Mouse (Mus musculus): ENCODE measurements around the gene Stk11ip. TPM values are rescaled to one million over a fixed set of nuclear protein-coding genes. Genes with fewer than 3 reads are reported as not detected.
A peak's percentile ranks its signal among the peaks of the same experiment; 100 is the strongest.

Stk11ip gene
- total and polyA plus RNA-seq, 2 experiments from 2014 or later: 8.3 to 18.4 TPM

GRCm38 (mm10) chr1:75550586-75550985 is 29.3 kb downstream of the Stk11ip start:
- no peak for DNase-seq (ENCODE audit: low spot score)
- TF ChIP-seq EP300 (IDR thresholded peaks at IDR 0.05; ENCODE audit: low read depth) (no peak), CTCF (IDR thresholded peaks at IDR 0.05; ENCODE audit: low read depth) (no peak)
- H3K9me3 ChIP-seq (replicated peaks; ENCODE audit: control insufficient read depth, low read length): no peaks in the 10 kb centered on the region
- no peak overlapping the region for H3K4me3 ChIP-seq (ENCODE audit: low read depth, low read length)
- no peak overlapping the region for H3K9ac ChIP-seq (replicated peaks; ENCODE audit: low read depth, low read length)
- no peaks in the 10 kb centered on the region for H3K27me3 ChIP-seq (ENCODE audit: control insufficient read depth, insufficient read depth, low read length)
- no peak overlapping the region for H3K27ac ChIP-seq (ENCODE audit: low read depth)
- WGBS: 78% methylated on average over 15 of the region's 15 CpGs
- no peak for ATAC-seq (ENCODE audit: insufficient read depth, low read depth)
- H3K4me2 ChIP-seq (ENCODE audit: low read depth, low read length): no peak overlapping the region
- H3K4me1 ChIP-seq (ENCODE audit: control insufficient read depth, insufficient read depth): peaks cover 14% of the 10 kb centered on the region
- H3K36me3 ChIP-seq (replicated peaks; ENCODE audit: control insufficient read depth, insufficient read depth, low read length): peaks cover 49% of the 10 kb centered on the region

GRCm38 (mm10) chr1:75555680-75556079 is 34.4 kb downstream of the Stk11ip start:
- Histone ChIP-seq H3K27ac (ENCODE audit: low read depth) (no peak overlapping the region), H3K4me2 (ENCODE audit: low read depth, low read length) (no peak overlapping the region), H3K9ac (replicated peaks; ENCODE audit: low read depth, low read length) (no peak overlapping the region), H3K9me3 (replicated peaks; ENCODE audit: control insufficient read depth, low read length) (no peaks in the 10 kb centered on the region), H3K27me3 (ENCODE audit: control insufficient read depth, insufficient read depth, low read length) (no peaks in the 10 kb centered on the region), H3K4me3 (ENCODE audit: low read depth, low read length) (no peak overlapping the region), H3K4me1 (ENCODE audit: control insufficient read depth, insufficient read depth) (0 out of 2 replicates have a peak, but pooled peaks cover 6% of the 10 kb centered on the region), H3K36me3 (replicated peaks; ENCODE audit: control insufficient read depth, insufficient read depth, low read length) (peaks cover 61% of the 10 kb centered on the region)
- DNase-seq (ENCODE audit: low spot score): no peak
- no peak for ATAC-seq (ENCODE audit: insufficient read depth, low read depth)
- TF ChIP-seq CTCF (IDR thresholded peaks at IDR 0.05; ENCODE audit: low read depth) (no peak), EP300 (IDR thresholded peaks at IDR 0.05; ENCODE audit: low read depth) (no peak)
- 69% methylated on average over 7 of the region's 7 CpGs for WGBS

GRCm38 (mm10) chr1:75556143-75556781 is 34.9 kb downstream of the Stk11ip start:
- ATAC-seq (ENCODE audit: insufficient read depth, low read depth) (no peak), DNase-seq (ENCODE audit: low spot score) (no peak)
- Histone ChIP-seq H3K9me3 (replicated peaks; ENCODE audit: control insufficient read depth, low read length) (no peaks in the 10 kb centered on the region), H3K36me3 (replicated peaks; ENCODE audit: control insufficient read depth, insufficient read depth, low read length) (peaks cover 55% of the 10 kb centered on the region), H3K9ac (replicated peaks; ENCODE audit: low read depth, low read length) (no peak overlapping the region), H3K4me2 (ENCODE audit: low read depth, low read length) (no peak overlapping the region), H3K27me3 (ENCODE audit: control insufficient read depth, insufficient read depth, low read length) (no peaks in the 10 kb centered on the region), H3K4me1 (ENCODE audit: control insufficient read depth, insufficient read depth) (peaks cover 10% of the 10 kb centered on the region), H3K4me3 (ENCODE audit: low read depth, low read length) (no peak overlapping the region), H3K27ac (ENCODE audit: low read depth) (no peak overlapping the region)
- 69% methylated on average over 9 of the region's 9 CpGs for WGBS
- TF ChIP-seq CTCF (IDR thresholded peaks at IDR 0.05; ENCODE audit: low read depth) (no peak), EP300 (IDR thresholded peaks at IDR 0.05; ENCODE audit: low read depth) (no peak)

- Histone ChIP-seq H3K36me3 (replicated peaks; ENCODE audit: control insufficient read depth, insufficient read depth, low read length) (peaks cover 48% of the 10 kb centered on the region), H3K9ac (replicated peaks; ENCODE audit: low read depth, low read length) (no peak overlapping the region), H3K4me2 (ENCODE audit: low read depth, low read length) (no peak overlapping the region), H3K4me3 (ENCODE audit: low read depth, low read length) (no peak overlapping the region), H3K27me3 (ENCODE audit: control insufficient read depth, insufficient read depth, low read length) (no peaks in the 10 kb centered on the region), H3K27ac (ENCODE audit: low read depth) (no peak overlapping the region), H3K9me3 (replicated peaks; ENCODE audit: control insufficient read depth, low read length) (no peaks in the 10 kb centered on the region), H3K4me1 (ENCODE audit: control insufficient read depth, insufficient read depth) (peaks cover 18% of the 10 kb centered on the region)
- ATAC-seq (ENCODE audit: insufficient read depth, low read depth) (no peak), DNase-seq (ENCODE audit: low spot score) (no peak)
- TF ChIP-seq CTCF (IDR thresholded peaks at IDR 0.05; ENCODE audit: low read depth) (no peak), EP300 (IDR thresholded peaks at IDR 0.05; ENCODE audit: low read depth) (no peak)
- WGBS: 92% methylated on average over 7 of the region's 7 CpGs
Observed at GRCm38 (mm10) chr1:75557041-75557440, 35.7 kb downstream of the Stk11ip start.

- peaks cover 21% of the 10 kb centered on the region for H3K4me1 ChIP-seq (ENCODE audit: control insufficient read depth, insufficient read depth)
- peak overlapping the region; percentile 84 for H3K27ac ChIP-seq (ENCODE audit: low read depth)
- WGBS: 75% methylated on average over 18 of the region's 18 CpGs
- no peak for TF ChIP-seq EP300 (IDR thresholded peaks at IDR 0.05; ENCODE audit: low read depth)
- peaks cover 33% of the 10 kb centered on the region for H3K36me3 ChIP-seq (replicated peaks; ENCODE audit: control insufficient read depth, insufficient read depth, low read length)
- ATAC-seq (ENCODE audit: insufficient read depth, low read depth): no peak
- no peak overlapping the region for H3K4me3 ChIP-seq (ENCODE audit: low read depth, low read length)
- no peak overlapping the region for H3K4me2 ChIP-seq (ENCODE audit: low read depth, low read length)
- no peak overlapping the region; the same call in 1 of the 2 replicates for H3K9ac ChIP-seq (replicated peaks; ENCODE audit: low read depth, low read length)
- DNase-seq (ENCODE audit: low spot score): no peak
- no peaks in the 10 kb centered on the region for H3K27me3 ChIP-seq (ENCODE audit: control insufficient read depth, insufficient read depth, low read length)
- H3K9me3 ChIP-seq (replicated peaks; ENCODE audit: control insufficient read depth, low read length): no peaks in the 10 kb centered on the region
Observed at GRCm38 (mm10) chr1:75558388-75559178, 37.3 kb downstream of the Stk11ip start.

All from heart, postnatal 0 days (tissue).